ENCODE assay signal across 23 mouse cellular contexts in genomic region chr6:38677629-38678028, GRCm38 (mm10). TPM values are rescaled to one million over a fixed set of nuclear protein-coding genes. Genes with fewer than 3 reads are reported as not detected.
DNase-seq lines count a peak whose midpoint lies in the region; ATAC-seq and TF ChIP-seq lines count a peak whose summit lies in the region.
"Had no signal": no experiment of that assay in that cellular context is flagged by ENCODE, and none has a peak within 500 bp of the region (broad histone marks: within the 10 kb centered on the region; RNA-seq: fewer than 3 reads in every experiment).

No protein-coding gene starts in this region.

- no peak for DNase-seq in liver
- DNase-seq in MEL (ENCODE audit: low read depth, low spot score) = peak; percentile 83
- DNase-seq in kidney, adult 8-10 months = no peak
- no peak for DNase-seq in thymus, adult 2 months
- no peak for DNase-seq in hindbrain, embryonic 14.5 days (ENCODE audit: low spot score)
- DNase-seq: adrenal gland, adult 8-10 months; adrenal gland, postnatal 36 days; cerebellum, adult 11 months; cerebellum, adult 9-10 months; cerebellum, postnatal 25 days; gastrocnemius, adult 2 months; gastrocnemius, postnatal 25 days had no signal

- no peak overlapping the region for H3K4me2 ChIP-seq in liver, embryonic 12.5 days
- no peak overlapping the region for H3K4me2 ChIP-seq in hindbrain, embryonic 14.5 days (replicated peaks)
- H3K4me2 ChIP-seq: embryonic facial prominence, embryonic 12.5 days; hindbrain, embryonic 15.5 days had no signal

- peak; percentile 47 for ATAC-seq in liver, embryonic 12.5 days
- ATAC-seq in megakaryocyte progenitor cell, adult 5-6 weeks (replicated peaks; ENCODE audit: poor library complexity) = peak; percentile 45; the same call in 1 of the 2 replicates
- ATAC-seq in hindbrain, embryonic 14.5 days (ENCODE audit: low FRiP score) = no peak
- ATAC-seq: forebrain, embryonic 14.5 days; intestine, postnatal 0 days; Patski had no signal

- no peak overlapping the region for H3K27ac ChIP-seq in liver, embryonic 12.5 days
- H3K27ac ChIP-seq in MEL (ENCODE audit: control insufficient read depth, low read depth, low read length) = peak overlapping the region; percentile 84
- no peak overlapping the region for H3K27ac ChIP-seq in thymus, adult 2 months (ENCODE audit: control insufficient read depth, insufficient read depth, low read length)
- H3K27ac ChIP-seq in hindbrain, embryonic 14.5 days = no peak overlapping the region
- H3K27ac ChIP-seq: embryonic facial prominence, embryonic 12.5 days; gastrocnemius, adult 2 months; hindbrain, embryonic 10.5 days; hindbrain, embryonic 15.5 days had no signal

- no peaks in the 10 kb centered on the region for H3K36me3 ChIP-seq in liver, embryonic 12.5 days
- H3K36me3 ChIP-seq in E14TG2a.4 (ENCODE audit: insufficient read depth, low read length) = no peaks in the 10 kb centered on the region
- no peaks in the 10 kb centered on the region for H3K36me3 ChIP-seq in MEL (ENCODE audit: control insufficient read depth in 1 of 2, insufficient read depth in 2 of 2, low read length in 2 of 2)
- no peaks in the 10 kb centered on the region for H3K36me3 ChIP-seq in thymus, adult 2 months (ENCODE audit: control insufficient read depth, insufficient read depth, low read length)
- H3K36me3 ChIP-seq in hindbrain, embryonic 14.5 days (replicated peaks; ENCODE audit: control insufficient read depth, insufficient read depth) = 0 out of 2 replicates have a peak, but pooled peaks cover 3% of the 10 kb centered on the region
- H3K36me3 ChIP-seq: embryonic facial prominence, embryonic 12.5 days; G1E; heart, embryonic 12.5 days; hindbrain, embryonic 10.5 days; hindbrain, embryonic 15.5 days had no signal

- H3K27me3 ChIP-seq in liver, embryonic 12.5 days (replicated peaks) = peaks cover 40% of the 10 kb centered on the region
- peaks cover 46% of the 10 kb centered on the region for H3K27me3 ChIP-seq in E14TG2a.4 (ENCODE audit: insufficient read depth, low read length)
- no peaks in the 10 kb centered on the region for H3K27me3 ChIP-seq in MEL (ENCODE audit: control insufficient read depth in 1 of 2, insufficient read depth in 2 of 2, low read length in 2 of 2)
- no peaks in the 10 kb centered on the region for H3K27me3 ChIP-seq in thymus, adult 2 months (ENCODE audit: control insufficient read depth, insufficient read depth, low read length)
- no peaks in the 10 kb centered on the region for H3K27me3 ChIP-seq in hindbrain, embryonic 14.5 days (ENCODE audit: control insufficient read depth, insufficient read depth, low read length)
- H3K27me3 ChIP-seq: embryonic facial prominence, embryonic 12.5 days; hindbrain, embryonic 15.5 days; Patski had no signal

- 52% methylated on average over 9 of the region's 9 CpGs for WGBS in liver, embryonic 12.5 days (ENCODE audit: insufficient replicate concordance)
- WGBS in thymus, adult 2 months = 86% methylated on average over 9 of the region's 9 CpGs
- WGBS in hindbrain, embryonic 14.5 days = 81% methylated on average over 9 of the region's 9 CpGs

- no peak overlapping the region for H3K9ac ChIP-seq in liver, embryonic 12.5 days
- H3K9ac ChIP-seq in MEL (ENCODE audit: control insufficient read depth, low read depth, low read length, poor library complexity, severe bottlenecking) = peak overlapping the region; percentile 75
- no peak overlapping the region for H3K9ac ChIP-seq in hindbrain, embryonic 14.5 days
- H3K9ac ChIP-seq: embryonic facial prominence, embryonic 12.5 days; heart, embryonic 12.5 days; hindbrain, embryonic 15.5 days had no signal

- H3K9me3 ChIP-seq in liver, embryonic 12.5 days (replicated peaks) = no peaks in the 10 kb centered on the region
- no peaks in the 10 kb centered on the region for H3K9me3 ChIP-seq in E14TG2a.4 (ENCODE audit: low read length)
- no peaks in the 10 kb centered on the region for H3K9me3 ChIP-seq in MEL (replicated peaks; ENCODE audit: insufficient read depth, low read length)
- H3K9me3 ChIP-seq in hindbrain, embryonic 14.5 days (ENCODE audit: control insufficient read depth, low read length) = no peaks in the 10 kb centered on the region
- H3K9me3 ChIP-seq: embryonic facial prominence, embryonic 12.5 days; G1E; heart, embryonic 12.5 days; hindbrain, embryonic 10.5 days; hindbrain, embryonic 15.5 days had no signal

- no peak for TF ChIP-seq EP300 in MEL (IDR thresholded peaks at IDR 0.05; ENCODE audit: low read depth in 1 of 2, low read length in 2 of 2)

- TF ChIP-seq POLR2A in MEL (IDR thresholded peaks at IDR 0.05; ENCODE audit: control insufficient read depth in 1 of 2, insufficient read depth in 1 of 2, low read depth in 1 of 2, low read length in 2 of 2, poor library complexity in 1 of 2) = peak; percentile 47 to 75; a peak in 2 of 4 replicates
- TF ChIP-seq POLR2A in thymus, adult 2 months (IDR thresholded peaks at IDR 0.05; ENCODE audit: control insufficient read depth, extremely low read depth, insufficient read depth, low read length, poor library complexity) = no peak

- H3K4me3 ChIP-seq in liver, embryonic 12.5 days = no peak overlapping the region
- H3K4me3 ChIP-seq in E14TG2a.4 (replicated peaks; ENCODE audit: low read length) (peak overlapping the region; percentile 68; the same call in 1 of the 2 replicates), MEL (ENCODE audit: control insufficient read depth in 1 of 2, insufficient read depth in 1 of 2, low read depth in 2 of 2, low read length in 2 of 2) (peak overlapping the region; percentile 52 to 63)
- H3K4me3 ChIP-seq in thymus, adult 2 months (ENCODE audit: control insufficient read depth, insufficient read depth, low read length) = no peak overlapping the region
- no peak overlapping the region for H3K4me3 ChIP-seq in hindbrain, embryonic 14.5 days (replicated peaks; ENCODE audit: low read length)
- H3K4me3 ChIP-seq: embryonic facial prominence, embryonic 12.5 days; gastrocnemius, adult 2 months; heart, embryonic 12.5 days; hindbrain, embryonic 10.5 days; hindbrain, embryonic 15.5 days had no signal

- TF ChIP-seq CTCF in E14TG2a.4 (conservative IDR thresholded peaks at IDR 0.05; ENCODE audit: low read length) = no peak
- peak in 2 of 3 experiments; percentile 34 to 35; a peak in 3 of 6 replicates for TF ChIP-seq CTCF in MEL (IDR thresholded peaks at IDR 0.05 in 2 of 3, conservative IDR thresholded peaks at IDR 0.05 in 1 of 3; ENCODE audit: control insufficient read depth in 1 of 3, insufficient read depth in 1 of 3, low read depth in 2 of 3, low read length in 3 of 3, poor library complexity in 1 of 3, severe bottlenecking in 1 of 3)
- TF ChIP-seq CTCF in thymus, adult 2 months (IDR thresholded peaks at IDR 0.05; ENCODE audit: borderline replicate concordance, control insufficient read depth, extremely low read depth, insufficient read depth, low read length, poor library complexity) = no peak

- TF ChIP-seq RAD21 in MEL (IDR thresholded peaks at IDR 0.05; ENCODE audit: low read depth, low read length) = no peak

- H3K79me2 ChIP-seq in MEL (ENCODE audit: control insufficient read depth, insufficient read depth, low read length, poor library complexity) = no peaks in the 10 kb centered on the region; the same call in 1 of the 2 replicates

- H3K4me1 ChIP-seq in liver, embryonic 12.5 days = peaks cover 13% of the 10 kb centered on the region
- H3K4me1 ChIP-seq in E14TG2a.4 (replicated peaks; ENCODE audit: low read depth, low read length) (peaks cover 18% of the 10 kb centered on the region), MEL (ENCODE audit: control insufficient read depth in 1 of 2, insufficient read depth in 2 of 2, low read length in 2 of 2) (peaks cover 2 to 19% of the 10 kb centered on the region in 2 experiments; a peak in 3 of 4 replicates)
- H3K4me1 ChIP-seq in thymus, adult 2 months (replicated peaks; ENCODE audit: control insufficient read depth, insufficient read depth, low read length) = no peaks in the 10 kb centered on the region
- no peaks in the 10 kb centered on the region for H3K4me1 ChIP-seq in hindbrain, embryonic 14.5 days (replicated peaks; ENCODE audit: control insufficient read depth, insufficient read depth, low read length)
- H3K4me1 ChIP-seq: embryonic facial prominence, embryonic 12.5 days; hindbrain, embryonic 10.5 days; hindbrain, embryonic 15.5 days had no signal

TF ChIP-seq in MEL, 35 proteins besides CTCF, POLR2A, EP300 and RAD21 (continues in another document):
- TF ChIP-seq MAFK (IDR thresholded peaks at IDR 0.05; ENCODE audit: borderline replicate concordance, low read depth, low read length) (no peak), ETS1 (IDR thresholded peaks at IDR 0.05; ENCODE audit: low read depth, low read length) (no peak), MYB (IDR thresholded peaks at IDR 0.05; ENCODE audit: low read depth, low read length) (no peak), NRF1 (IDR thresholded peaks at IDR 0.05; ENCODE audit: insufficient read depth, low read depth, low read length, poor library complexity, severe bottlenecking) (no peak), CHD1 (IDR thresholded peaks at IDR 0.05; ENCODE audit: low read depth, low read length) (no peak), USF2 (IDR thresholded peaks at IDR 0.05; ENCODE audit: borderline replicate concordance in 1 of 2, insufficient read depth in 1 of 2, low read depth in 1 of 2, low read length in 2 of 2) (peak; percentile 42 to 89; a peak in 2 of 4 replicates), HCFC1 (IDR thresholded peaks at IDR 0.05; ENCODE audit: low read depth, low read length) (peak; percentile 72), USF1 (IDR thresholded peaks at IDR 0.05; ENCODE audit: low read depth, low read length) (peak; percentile 97), NELFE (IDR thresholded peaks at IDR 0.05; ENCODE audit: low read depth, low read length) (peak; percentile 65)

RNA-seq across cellular contexts. Expression of gene Clec2l, which starts 14.8 kb away (rescaled TPM):
- 0.11 and 0.12 TPM in 2 replicates for polyA plus RNA-seq in liver, embryonic 12.5 days (2016; fragmentation: Nextera tagmentation; extraction: Ambion mirVana)
- total RNA-seq in MEL (2012; rRNA removed) = 5.3 and 6.0 TPM in 2 replicates
- polyA plus RNA-seq in MEL (2012; ENCODE audit: insufficient read depth in 1 of 2, insufficient read length in 2 of 2, low read depth in 1 of 2, low replicate concordance in 2 of 2, missing spikeins in 1 of 2) = 10 to 100 TPM in 1 of 2 experiments, not detected in 1; 10.4 TPM
- total RNA-seq in megakaryocyte progenitor cell, adult 5-6 weeks (2015) = not detected in 2 replicates
- total RNA-seq in megakaryocyte progenitor cell, adult 5-6 weeks (2017) = not detected in 2 replicates
- 0.67 and 0.93 TPM in 2 replicates for polyA plus RNA-seq in thymus, adult 2 months (2012; rRNA removed)
- 22.3 and 25.2 TPM in 2 replicates for polyA plus RNA-seq in hindbrain, embryonic 14.5 days (2014; fragmentation: Nextera tagmentation; extraction: Ambion mirVana)
- total RNA-seq: G1E had no signal
- polyA plus RNA-seq: G1E had no signal

RNA-seq across cellular contexts. Expression of gene Klrg2, which starts 40.6 kb away (rescaled TPM):
- polyA plus RNA-seq in liver, embryonic 12.5 days (2016; fragmentation: Nextera tagmentation; extraction: Ambion mirVana) = 0.06 and 0.10 TPM in 2 replicates
- 1.0 and 1.2 TPM in 2 replicates for total RNA-seq in MEL (2012; rRNA removed)
- 1 to 10 TPM in 1 of 2 experiments, not detected in 1; 6.2 TPM for polyA plus RNA-seq in MEL (2012; ENCODE audit: insufficient read depth in 1 of 2, insufficient read length in 2 of 2, low read depth in 1 of 2, low replicate concordance in 2 of 2, missing spikeins in 1 of 2)
- total RNA-seq in megakaryocyte progenitor cell, adult 5-6 weeks (2015) = 0.05 and 0.22 TPM in 2 replicates
- total RNA-seq in megakaryocyte progenitor cell, adult 5-6 weeks (2017) = not detected in 2 replicates
- 0.41 and 0.44 TPM in 2 replicates for polyA plus RNA-seq in thymus, adult 2 months (2012; rRNA removed)
- polyA plus RNA-seq in hindbrain, embryonic 14.5 days (2014; fragmentation: Nextera tagmentation; extraction: Ambion mirVana) = 0.16 TPM in 1 of 2 replicates, not detected in the other
- polyA plus RNA-seq: forebrain, embryonic 14.5 days had no signal

Comparison
In these comparisons a context has a peak if more than half of its experiments do, and no peak if none do; other contexts are left out.
1. H3K4me3 ChIP-seq: peak in E14TG2a.4 (single experiment) and MEL (2 of 2); none in liver, embryonic 12.5 days (single experiment), thymus, adult 2 months (single experiment) and hindbrain, embryonic 14.5 days (single experiment).
2. CTCF ChIP-seq: peak in MEL (2 of 3); none in E14TG2a.4 (single experiment) and thymus, adult 2 months (single experiment).